Mouse (Mus musculus) erythroblast, embryonic 14.5 days (primary cell): Measurements from ENCODE around the gene Cbfa2t3.

Source experiments
- GATA1 ChIP-seq: IDR thresholded peaks from 2 replicates; pipeline ENCODE4 v1.6.1; 2012; ENCODE audit warnings: low read length, inconsistent platforms, mixed read lengths
- TAL1 ChIP-seq: IDR thresholded peaks from 3 replicates; pipeline ENCODE4 v1.6.1; 2012; ENCODE audit warnings: low read length, inconsistent platforms, mixed read lengths

DNA sequence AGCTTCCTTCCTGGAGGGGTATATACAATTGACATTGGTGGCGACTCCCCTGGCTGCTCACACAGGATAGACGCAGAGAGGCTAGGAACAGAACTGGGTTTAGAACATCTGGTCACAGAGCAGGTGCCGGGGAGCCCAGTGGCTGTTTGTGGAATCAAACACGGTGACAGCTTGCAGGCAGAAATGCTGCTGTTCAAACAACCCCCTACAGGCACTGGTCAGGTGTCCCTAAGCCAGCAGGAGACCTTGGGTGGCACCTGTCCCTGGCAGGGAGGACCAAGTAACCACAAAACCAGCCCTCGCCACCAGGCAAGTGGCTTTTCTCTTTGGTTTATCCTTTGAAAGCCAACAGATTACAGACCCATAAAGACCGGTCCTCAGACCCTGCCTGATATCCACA is 27.0 kb downstream of the Cbfa2t3 start:
- no peak for TF ChIP-seq TAL1
- TF ChIP-seq GATA1 = no peak
